Comparison of ENCODE assay signal across 9 mouse cellular contexts in the genomic region with DNA sequence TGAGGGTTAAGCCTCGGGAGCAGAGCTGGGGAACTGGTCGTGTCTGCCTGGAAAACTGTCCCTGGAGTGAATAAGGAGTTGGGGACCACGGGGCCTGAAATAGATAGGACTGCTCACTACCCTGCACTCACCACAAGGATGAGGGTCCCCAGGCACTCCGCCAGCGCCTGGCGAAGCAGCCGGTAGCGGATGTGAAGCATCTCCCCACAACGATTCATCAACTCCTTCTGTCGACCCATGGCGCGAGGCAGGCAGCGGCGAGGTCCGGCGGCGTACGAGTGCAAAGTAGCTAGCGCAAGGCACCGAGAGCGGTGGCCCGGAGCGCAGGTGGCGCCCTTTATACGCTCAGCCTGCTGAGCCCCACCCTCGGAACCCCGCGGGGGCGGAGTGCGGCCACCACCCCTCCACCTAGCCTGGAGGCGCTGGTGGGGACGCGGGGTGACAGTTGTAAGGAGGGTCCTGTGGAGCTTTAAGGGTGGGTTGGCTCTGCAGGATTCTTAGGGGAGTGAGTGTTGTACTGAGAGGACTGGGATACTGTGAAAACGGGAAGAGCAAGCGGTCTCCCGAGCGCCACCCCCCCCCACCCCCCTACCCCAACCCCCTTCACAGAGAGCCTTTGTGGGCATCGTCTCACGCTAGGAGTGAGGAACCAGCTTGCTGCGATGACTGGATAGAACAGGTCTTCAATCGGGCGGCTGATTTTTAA. TPM values are rescaled to one million over a fixed set of nuclear protein-coding genes. Genes with fewer than 3 reads are reported as not detected.
DNase-seq lines count a peak whose midpoint lies in the region; ATAC-seq and TF ChIP-seq lines count a peak whose summit lies in the region.
"Had no signal": no experiment of that assay in that cellular context is flagged by ENCODE, and none has a peak within 500 bp of the region (broad histone marks: within the 10 kb centered on the region; RNA-seq: fewer than 3 reads in every experiment).

Gene Aqp3, minus strand, starts transcription at position 313 of the 706 bp plus-strand sequence.

- H3K36me3 ChIP-seq in heart, postnatal 0 days (replicated peaks; ENCODE audit: control insufficient read depth, insufficient read depth, low read length): no peaks in the 10 kb centered on the region

- peak within 1 kb of the TSS; percentile 69 for H3K4me2 ChIP-seq in heart, postnatal 0 days (ENCODE audit: low read depth, low read length)

- 2% methylated on average over 42 of the region's 42 CpGs for WGBS in heart, postnatal 0 days

- peak; percentile 58 to 66 for DNase-seq in cerebellum, postnatal 10 days
- DNase-seq in cerebellum, adult 11-12 months: no peak
- DNase-seq in heart, postnatal 0 days (ENCODE audit: low spot score): peak; percentile 14
- peak; percentile 79 for DNase-seq in kidney, postnatal 14 days
- DNase-seq in spleen, postnatal 4 days (ENCODE audit: low spot score in 2 of 2): peak; percentile 62 to 84
- DNase-seq in left cerebral cortex, adult 11 months (ENCODE audit: low spot score): no peak

- no peaks in the 10 kb centered on the region for H3K9me3 ChIP-seq in heart, postnatal 0 days (replicated peaks; ENCODE audit: control insufficient read depth, low read length)

- peaks cover 27% of the 10 kb centered on the region for H3K27me3 ChIP-seq in heart, postnatal 0 days (ENCODE audit: control insufficient read depth, insufficient read depth, low read length)

- TF ChIP-seq CTCF in bone marrow macrophage, adult 2 months (IDR thresholded peaks at IDR 0.05; ENCODE audit: low read depth, low read length): no peak
- TF ChIP-seq CTCF in heart, postnatal 0 days (IDR thresholded peaks at IDR 0.05; ENCODE audit: low read depth): no peak

- no peaks in the 10 kb centered on the region for H3K4me1 ChIP-seq in bone marrow macrophage, adult 2 months (ENCODE audit: control insufficient read depth, insufficient read depth, low read length)
- H3K4me1 ChIP-seq in heart, postnatal 0 days (ENCODE audit: control insufficient read depth, insufficient read depth): peaks cover 23% of the 10 kb centered on the region

- peak within 1 kb of the TSS; percentile 18; the same call in 1 of the 2 replicates for H3K9ac ChIP-seq in heart, postnatal 0 days (replicated peaks; ENCODE audit: low read depth, low read length)

- peak within 1 kb of the TSS; percentile 45 for H3K4me3 ChIP-seq in bone marrow macrophage, adult 2 months (ENCODE audit: insufficient read depth, low read length)
- peak within 1 kb of the TSS; percentile 39 for H3K4me3 ChIP-seq in heart, postnatal 0 days (ENCODE audit: low read depth, low read length)

- TF ChIP-seq POLR2A in bone marrow macrophage, adult 2 months (IDR thresholded peaks at IDR 0.05; ENCODE audit: borderline replicate concordance, low read depth, low read length): no peak

- peak; percentile 22; the same call in 1 of the 2 replicates for ATAC-seq in heart, postnatal 0 days (ENCODE audit: insufficient read depth, low read depth)
- ATAC-seq in megakaryocyte, adult 5-6 weeks (ENCODE audit: poor library complexity, severe bottlenecking): peak; percentile 62

- no peak within 1 kb of the TSS for H3K27ac ChIP-seq in bone marrow macrophage, adult 2 months (ENCODE audit: insufficient read depth, low read depth, low read length)
- H3K27ac ChIP-seq in heart, postnatal 0 days (ENCODE audit: low read depth): no peak within 1 kb of the TSS

- no peak for TF ChIP-seq EP300 in heart, postnatal 0 days (IDR thresholded peaks at IDR 0.05; ENCODE audit: low read depth)

RNA-seq across cellular contexts. Expression of gene Aqp3, which starts in this region (rescaled TPM):
- not detected in 2 replicates for polyA plus RNA-seq in bone marrow macrophage, adult 2 months (2012; ENCODE audit: insufficient read depth, insufficient read length, missing spikeins)
- total RNA-seq in heart, postnatal 0 days (2014; rRNA removed; ENCODE audit: low replicate concordance): 0.54 and 6.3 TPM in 2 replicates
- 0.19 and 0.36 TPM in 2 replicates for polyA plus RNA-seq in heart, postnatal 0 days (2015; fragmentation: Nextera tagmentation; extraction: Ambion mirVana)
- not detected in 2 replicates for total RNA-seq in megakaryocyte, adult 5-6 weeks (2015)
- 0.07 and 0.45 TPM in 2 replicates for total RNA-seq in megakaryocyte, adult 5-6 weeks (2017)
- total RNA-seq: left cerebral cortex, adult 18-20 months had no signal

Comparison
In these comparisons a context has a peak if more than half of its experiments do, and no peak if none do; other contexts are left out.
1. DNase-seq: peak in cerebellum, postnatal 10 days (2 of 2), heart, postnatal 0 days (single experiment), kidney, postnatal 14 days (single experiment) and spleen, postnatal 4 days (2 of 2); none in cerebellum, adult 11-12 months (single experiment) and left cerebral cortex, adult 11 months (single experiment).
2. Peak in ATAC-seq in megakaryocyte, adult 5-6 weeks; RNA of the gene not detected or under 1 TPM.